Mouse (Mus musculus) neural tube, embryonic 14.5 days (tissue): ENCODE results near the gene Ppm1a. TPM values are rescaled to one million over a fixed set of nuclear protein-coding genes. Genes with fewer than 3 reads are reported as not detected.

Source experiments
- ATAC-seq: fragments of 200-750 bp; cut with Nextera tagmentation; 2 replicates; pipeline ENCODE4 v1.8.0; 2017; ENCODE audit warnings: low read depth, mild to moderate bottlenecking, moderate TSS enrichment, moderate library complexity
- H3K27ac ChIP-seq: fragments of 300-500 bp; sonication (generic); 2 replicates; pipeline ENCODE4 v1.5.1; 2014; ENCODE audit warnings: low read depth, mild to moderate bottlenecking, control low read depth, low read length, moderate library complexity, mixed read lengths
- H3K27me3 ChIP-seq: fragments of 300-500 bp; sonication (generic); 2 replicates; pipeline ENCODE4 v1.6.1; 2014; ENCODE audit warnings: low read length; ENCODE audit not compliant: control insufficient read depth, insufficient read depth
- H3K36me3 ChIP-seq: fragments of 300-500 bp; sonication (generic); 2 replicates; pipeline ENCODE4 v1.6.1; 2014; ENCODE audit warnings: low read length, mixed read lengths; ENCODE audit not compliant: control insufficient read depth, insufficient read depth
- H3K4me1 ChIP-seq: fragments of 300-500 bp; sonication (generic); 2 replicates; pipeline ENCODE4 v1.6.1; 2014; ENCODE audit warnings: low read length; ENCODE audit not compliant: control insufficient read depth, insufficient read depth
- H3K4me2 ChIP-seq: fragments of 300-500 bp; sonication (generic); 2 replicates; pipeline ENCODE4 v1.6.1; 2014; ENCODE audit warnings: mild to moderate bottlenecking, low read depth, low read length, control low read depth
- H3K4me3 ChIP-seq: fragments of 300-500 bp; sonication (generic); 2 replicates; pipeline ENCODE4 v1.5.1; 2014; ENCODE audit warnings: low read depth, low read length, control low read depth, mixed read lengths
- H3K9ac ChIP-seq: fragments of 300-500 bp; sonication (generic); replicated peaks from 2 replicates; pipeline ENCODE4 v1.6.1; 2014; ENCODE audit warnings: low read depth, mild to moderate bottlenecking, control low read depth, low read length, mixed read lengths
- H3K9me3 ChIP-seq: fragments of 300-500 bp; sonication (generic); 2 replicates; pipeline ENCODE4 v1.6.1; 2016; ENCODE audit warnings: low read length; ENCODE audit not compliant: control insufficient read depth
- WGBS: fragments of 180-500 bp; shearing (Covaris S2); extraction: QIAGEN DNeasy Blood & Tissue Kit; methylation state at CpG from one replicate; pipeline ENCODE4 v1.1.7; 2014; 5-methylcytosine and 5-hydroxymethylcytosine counted together
- polyA plus RNA-seq: library from polyadenylated mRNA; unstranded; fragments of >200 nt; fragmentation: Nextera tagmentation; extraction: Ambion mirVana; gene quantifications from 2 replicates; pipeline ENCODE4 v1.2.1, GENCODE M21; 2014

The Ppm1a gene
- polyA plus RNA-seq, 1 experiment from 2014 or later: 86.7 TPM

- 91% methylated on average over 4 of the region's 4 CpGs for WGBS
Observed at GRCm38 (mm10) chr12:72843135-72843534, 85.9 kb downstream of the Ppm1a start.

GRCm38 (mm10) chr12:72843555-72843954 lies 86.3 kb downstream of the Ppm1a start:
- Histone ChIP-seq H3K36me3 (no peaks in the 10 kb centered on the region), H3K9ac (no peak overlapping the region), H3K4me2 (peak overlapping the region; percentile 41; the same call in 1 of the 2 replicates), H3K4me3 (no peak overlapping the region), H3K27ac (no peak overlapping the region), H3K4me1 (no peaks in the 10 kb centered on the region), H3K27me3 (peaks cover 25% of the 10 kb centered on the region), H3K9me3 (no peaks in the 10 kb centered on the region)
- ATAC-seq: no peak
- WGBS: 75% methylated on average over 4 of the region's 4 CpGs

More at GRCm38 (mm10) chr12:72843135-72843534, 85.9 kb downstream of the Ppm1a start:
- H3K4me2 ChIP-seq: no peak overlapping the region
- no peaks in the 10 kb centered on the region for H3K4me1 ChIP-seq
- ATAC-seq: no peak
- H3K27ac ChIP-seq: no peak overlapping the region
- H3K4me3 ChIP-seq: no peak overlapping the region
- H3K27me3 ChIP-seq: peaks cover 21% of the 10 kb centered on the region
- no peak overlapping the region for H3K9ac ChIP-seq
- no peaks in the 10 kb centered on the region for H3K9me3 ChIP-seq
- H3K36me3 ChIP-seq: no peaks in the 10 kb centered on the region

- peak; percentile 81; the same call in 1 of the 2 replicates for ATAC-seq
- Histone ChIP-seq H3K9ac (0 out of 2 replicates have a peak overlapping the region, but pooled peaks have one; percentile 28), H3K4me1 (no peaks in the 10 kb centered on the region), H3K27ac (peak overlapping the region; percentile 34; the same call in 1 of the 2 replicates), H3K9me3 (no peaks in the 10 kb centered on the region), H3K27me3 (peaks cover 30% of the 10 kb centered on the region), H3K4me3 (peak overlapping the region; percentile 19; the same call in 1 of the 2 replicates), H3K4me2 (peak overlapping the region; percentile 41), H3K36me3 (no peaks in the 10 kb centered on the region)
- WGBS: 18% methylated on average over 12 of the region's 12 CpGs
Observed at GRCm38 (mm10) chr12:72843973-72844620, 86.8 kb downstream of the Ppm1a start.

- Histone ChIP-seq H3K27me3 (peaks cover 49% of the 10 kb centered on the region), H3K4me2 (no peak overlapping the region), H3K9ac (no peak overlapping the region), H3K9me3 (no peaks in the 10 kb centered on the region), H3K4me1 (no peaks in the 10 kb centered on the region), H3K27ac (no peak overlapping the region), H3K36me3 (no peaks in the 10 kb centered on the region), H3K4me3 (no peak overlapping the region)
- 31% methylated on average over 10 of the region's 10 CpGs for WGBS
- no peak for ATAC-seq
Observed at GRCm38 (mm10) chr12:72845946-72846345, 88.7 kb downstream of the Ppm1a start.

GRCm38 (mm10) chr12:72847725-72848124 lies 90.5 kb downstream of the Ppm1a start:
- Histone ChIP-seq H3K9me3 (no peaks in the 10 kb centered on the region), H3K27ac (no peak overlapping the region), H3K36me3 (no peaks in the 10 kb centered on the region), H3K4me2 (no peak overlapping the region), H3K4me1 (no peaks in the 10 kb centered on the region), H3K4me3 (no peak overlapping the region), H3K27me3 (peaks cover 59% of the 10 kb centered on the region), H3K9ac (no peak overlapping the region)
- no peak for ATAC-seq
- 24% methylated on average over 7 of the region's 7 CpGs for WGBS

Other genes with a start within 250 kb of the Ppm1a start
- 28.1 and 29.5 TPM in 2 replicates for gene Pcnx4, start 221.1 kb upstream of the Ppm1a start, polyA plus RNA-seq
- not detected in 2 replicates for gene Gm4756, start 107.8 kb upstream of the Ppm1a start, polyA plus RNA-seq
- gene Dhrs7, start 92.5 kb upstream of the Ppm1a start, polyA plus RNA-seq: 20.3 and 20.5 TPM in 2 replicates
- gene Six6, start 182.4 kb downstream of the Ppm1a start, polyA plus RNA-seq: not detected in 2 replicates
- 5.3 and 7.1 TPM in 2 replicates for gene 4930447C04Rik, start 183.3 kb downstream of the Ppm1a start, polyA plus RNA-seq